Mouse (Mus musculus): ENCODE data around the gene Pde10a. TPM values are rescaled to one million over a fixed set of nuclear protein-coding genes. Genes with fewer than 3 reads are reported as not detected.
"Not testable (repeated sequence)": the region's sequence is repeated elsewhere in the genome, so short reads cannot be mapped to it uniquely, and the experiment has no call there.

Gene Pde10a
- polyA plus RNA-seq, 1 experiment from 2014 or later = 1.4 TPM

- Histone ChIP-seq H3K4me3 (ENCODE audit: low read depth, low read length) (no peak overlapping the region), H3K4me2 (replicated peaks; ENCODE audit: low read depth, low read length) (no peak overlapping the region), H3K4me1 (ENCODE audit: control insufficient read depth, insufficient read depth, low read length) (no peaks in the 10 kb centered on the region), H3K9ac (replicated peaks; ENCODE audit: low read depth, low read length) (no peak overlapping the region), H3K27ac (ENCODE audit: low read length) (no peak overlapping the region), H3K36me3 (ENCODE audit: control insufficient read depth, insufficient read depth, low read length) (no peaks in the 10 kb centered on the region), H3K9me3 (ENCODE audit: control insufficient read depth, low read depth, low read length) (no peaks in the 10 kb centered on the region), H3K27me3 (ENCODE audit: control insufficient read depth, insufficient read depth, low read length) (no peaks in the 10 kb centered on the region)
- 67% methylated on average over 3 of the region's 3 CpGs for WGBS
- ATAC-seq (ENCODE audit: insufficient number of reproducible peaks, insufficient read depth, low FRiP score, low read depth) = no peak
These were observed 173.6 kb downstream of the Pde10a start for GRCm38 (mm10) chr17:8698793-8699192.

- WGBS = 67% methylated on average over 7 of the region's 7 CpGs
- Histone ChIP-seq H3K4me1 (ENCODE audit: control insufficient read depth, insufficient read depth, low read length) (no peaks in the 10 kb centered on the region), H3K9me3 (ENCODE audit: control insufficient read depth, low read depth, low read length) (no peaks in the 10 kb centered on the region), H3K27me3 (ENCODE audit: control insufficient read depth, insufficient read depth, low read length) (no peaks in the 10 kb centered on the region), H3K9ac (replicated peaks; ENCODE audit: low read depth, low read length) (no peak overlapping the region), H3K36me3 (ENCODE audit: control insufficient read depth, insufficient read depth, low read length) (no peaks in the 10 kb centered on the region), H3K4me3 (ENCODE audit: low read depth, low read length) (no peak overlapping the region), H3K27ac (ENCODE audit: low read length) (no peak overlapping the region), H3K4me2 (replicated peaks; ENCODE audit: low read depth, low read length) (no peak overlapping the region)
- ATAC-seq (ENCODE audit: insufficient number of reproducible peaks, insufficient read depth, low FRiP score, low read depth) = no peak
These were observed 175.9 kb downstream of the Pde10a start for GRCm38 (mm10) chr17:8701096-8701495.

- H3K4me2 ChIP-seq (replicated peaks; ENCODE audit: low read depth, low read length) = no peak overlapping the region
- no peaks in the 10 kb centered on the region for H3K36me3 ChIP-seq (ENCODE audit: control insufficient read depth, insufficient read depth, low read length)
- H3K4me1 ChIP-seq (ENCODE audit: control insufficient read depth, insufficient read depth, low read length) = no peaks in the 10 kb centered on the region
- no peaks in the 10 kb centered on the region for H3K27me3 ChIP-seq (ENCODE audit: control insufficient read depth, insufficient read depth, low read length)
- no peak overlapping the region for H3K4me3 ChIP-seq (ENCODE audit: low read depth, low read length)
- no peak overlapping the region for H3K9ac ChIP-seq (replicated peaks; ENCODE audit: low read depth, low read length)
- H3K27ac ChIP-seq (ENCODE audit: low read length) = no peak overlapping the region
- 88% methylated on average over 5 of the region's 5 CpGs for WGBS
- no peaks in the 10 kb centered on the region for H3K9me3 ChIP-seq (ENCODE audit: control insufficient read depth, low read depth, low read length)
- ATAC-seq (ENCODE audit: insufficient number of reproducible peaks, insufficient read depth, low FRiP score, low read depth) = no peak
These were observed 177.3 kb downstream of the Pde10a start for GRCm38 (mm10) chr17:8702503-8702902.

GRCm38 (mm10) chr17:8708006-8708405, 182.8 kb downstream of the Pde10a start:
- no peak overlapping the region for H3K27ac ChIP-seq (ENCODE audit: low read length)

GRCm38 (mm10) chr17:8712734-8713133, 187.6 kb downstream of the Pde10a start:
- H3K4me2 ChIP-seq (replicated peaks; ENCODE audit: low read depth, low read length); H3K27me3 ChIP-seq (ENCODE audit: control insufficient read depth, insufficient read depth, low read length); H3K9ac ChIP-seq (replicated peaks; ENCODE audit: low read depth, low read length); H3K9me3 ChIP-seq (ENCODE audit: control insufficient read depth, low read depth, low read length); H3K4me1 ChIP-seq (ENCODE audit: control insufficient read depth, insufficient read depth, low read length); H3K4me3 ChIP-seq (ENCODE audit: low read depth, low read length); H3K27ac ChIP-seq (ENCODE audit: low read length); ATAC-seq (ENCODE audit: insufficient number of reproducible peaks, insufficient read depth, low FRiP score, low read depth); H3K36me3 ChIP-seq (ENCODE audit: control insufficient read depth, insufficient read depth, low read length): not testable (repeated sequence)
- WGBS = 94% methylated on average over 2 of the region's 2 CpGs

More at GRCm38 (mm10) chr17:8708006-8708405, 182.8 kb downstream of the Pde10a start:
- H3K9ac ChIP-seq (replicated peaks; ENCODE audit: low read depth, low read length) = no peak overlapping the region
- H3K27me3 ChIP-seq (ENCODE audit: control insufficient read depth, insufficient read depth, low read length) = no peaks in the 10 kb centered on the region
- no peaks in the 10 kb centered on the region for H3K9me3 ChIP-seq (ENCODE audit: control insufficient read depth, low read depth, low read length)
- no peak overlapping the region for H3K4me3 ChIP-seq (ENCODE audit: low read depth, low read length)
- no peaks in the 10 kb centered on the region for H3K36me3 ChIP-seq (ENCODE audit: control insufficient read depth, insufficient read depth, low read length)
- H3K4me1 ChIP-seq (ENCODE audit: control insufficient read depth, insufficient read depth, low read length) = no peaks in the 10 kb centered on the region
- H3K4me2 ChIP-seq (replicated peaks; ENCODE audit: low read depth, low read length) = no peak overlapping the region
- ATAC-seq (ENCODE audit: insufficient number of reproducible peaks, insufficient read depth, low FRiP score, low read depth) = no peak

- Histone ChIP-seq H3K9ac (replicated peaks; ENCODE audit: low read depth, low read length) (no peak overlapping the region), H3K4me1 (ENCODE audit: control insufficient read depth, insufficient read depth, low read length) (no peaks in the 10 kb centered on the region), H3K4me3 (ENCODE audit: low read depth, low read length) (no peak overlapping the region), H3K4me2 (replicated peaks; ENCODE audit: low read depth, low read length) (no peak overlapping the region), H3K27me3 (ENCODE audit: control insufficient read depth, insufficient read depth, low read length) (no peaks in the 10 kb centered on the region), H3K27ac (ENCODE audit: low read length) (no peak overlapping the region), H3K9me3 (ENCODE audit: control insufficient read depth, low read depth, low read length) (no peaks in the 10 kb centered on the region), H3K36me3 (ENCODE audit: control insufficient read depth, insufficient read depth, low read length) (no peaks in the 10 kb centered on the region)
- ATAC-seq (ENCODE audit: insufficient number of reproducible peaks, insufficient read depth, low FRiP score, low read depth) = no peak
- WGBS = 78% methylated on average over 10 of the region's 10 CpGs
These were observed 195.8 kb downstream of the Pde10a start for GRCm38 (mm10) chr17:8720961-8721360.

GRCm38 (mm10) chr17:8724464-8724974, 199.3 kb downstream of the Pde10a start:
- H3K36me3 ChIP-seq (ENCODE audit: control insufficient read depth, insufficient read depth, low read length) = no peaks in the 10 kb centered on the region
- no peaks in the 10 kb centered on the region for H3K4me1 ChIP-seq (ENCODE audit: control insufficient read depth, insufficient read depth, low read length)
- H3K4me2 ChIP-seq (replicated peaks; ENCODE audit: low read depth, low read length) = no peak overlapping the region
- H3K4me3 ChIP-seq (ENCODE audit: low read depth, low read length) = no peak overlapping the region
- no peak overlapping the region for H3K27ac ChIP-seq (ENCODE audit: low read length)
- no peaks in the 10 kb centered on the region for H3K27me3 ChIP-seq (ENCODE audit: control insufficient read depth, insufficient read depth, low read length)
- no peaks in the 10 kb centered on the region for H3K9me3 ChIP-seq (ENCODE audit: control insufficient read depth, low read depth, low read length)
- ATAC-seq (ENCODE audit: insufficient number of reproducible peaks, insufficient read depth, low FRiP score, low read depth) = no peak
- 80% methylated on average over 8 of the region's 8 CpGs for WGBS
- H3K9ac ChIP-seq (replicated peaks; ENCODE audit: low read depth, low read length) = no peak overlapping the region

GRCm38 (mm10) chr17:8728646-8729045, 203.5 kb downstream of the Pde10a start:
- Histone ChIP-seq H3K36me3 (ENCODE audit: control insufficient read depth, insufficient read depth, low read length) (no peaks in the 10 kb centered on the region), H3K27me3 (ENCODE audit: control insufficient read depth, insufficient read depth, low read length) (no peaks in the 10 kb centered on the region), H3K9me3 (ENCODE audit: control insufficient read depth, low read depth, low read length) (no peaks in the 10 kb centered on the region), H3K27ac (ENCODE audit: low read length) (no peak overlapping the region), H3K4me1 (ENCODE audit: control insufficient read depth, insufficient read depth, low read length) (no peaks in the 10 kb centered on the region), H3K4me3 (ENCODE audit: low read depth, low read length) (no peak overlapping the region), H3K4me2 (replicated peaks; ENCODE audit: low read depth, low read length) (no peak overlapping the region), H3K9ac (replicated peaks; ENCODE audit: low read depth, low read length) (no peak overlapping the region)
- 44% methylated on average over 7 of the region's 7 CpGs for WGBS
- no peak for ATAC-seq (ENCODE audit: insufficient number of reproducible peaks, insufficient read depth, low FRiP score, low read depth)

GRCm38 (mm10) chr17:8729808-8730207, 204.6 kb downstream of the Pde10a start:
- Histone ChIP-seq H3K36me3 (ENCODE audit: control insufficient read depth, insufficient read depth, low read length) (no peaks in the 10 kb centered on the region), H3K27ac (ENCODE audit: low read length) (no peak overlapping the region), H3K4me2 (replicated peaks; ENCODE audit: low read depth, low read length) (no peak overlapping the region), H3K9ac (replicated peaks; ENCODE audit: low read depth, low read length) (no peak overlapping the region), H3K27me3 (ENCODE audit: control insufficient read depth, insufficient read depth, low read length) (no peaks in the 10 kb centered on the region), H3K9me3 (ENCODE audit: control insufficient read depth, low read depth, low read length) (no peaks in the 10 kb centered on the region), H3K4me1 (ENCODE audit: control insufficient read depth, insufficient read depth, low read length) (no peaks in the 10 kb centered on the region), H3K4me3 (ENCODE audit: low read depth, low read length) (no peak overlapping the region)
- ATAC-seq (ENCODE audit: insufficient number of reproducible peaks, insufficient read depth, low FRiP score, low read depth) = no peak
- 71% methylated on average over 7 of the region's 7 CpGs for WGBS

Measured in stomach, embryonic 14.5 days (tissue).